Mouse (Mus musculus): ENCODE results near the gene Igfbp6.

The Igfbp6 gene

DNA sequence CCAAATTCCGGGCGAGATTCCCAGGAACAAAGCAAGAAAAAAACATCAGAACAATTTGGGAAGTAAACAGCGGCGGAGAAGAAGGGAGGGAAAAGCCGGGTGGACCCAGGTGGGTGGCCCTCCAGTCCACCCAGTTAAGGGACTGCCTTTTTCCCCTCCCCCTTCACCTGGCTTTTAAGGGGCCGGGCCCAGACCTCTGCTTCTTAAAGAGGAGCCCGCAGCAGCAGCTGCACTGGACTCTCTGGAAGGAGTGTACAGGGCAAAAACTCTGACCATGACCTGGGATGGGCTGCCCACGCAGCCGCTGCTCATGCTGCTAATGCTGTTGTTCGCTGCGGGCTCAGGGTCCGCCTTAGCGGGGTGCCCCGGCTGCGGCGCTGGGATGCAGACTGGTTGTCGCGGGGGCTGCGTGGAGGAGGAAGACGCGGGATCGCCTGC is at the start of gene Igfbp6:
Igfbp6 (plus strand) TSS at position 89 of the 438 bp plus-strand sequence.
- DNase-seq (ENCODE audit: low spot score), result no peak

DNA sequence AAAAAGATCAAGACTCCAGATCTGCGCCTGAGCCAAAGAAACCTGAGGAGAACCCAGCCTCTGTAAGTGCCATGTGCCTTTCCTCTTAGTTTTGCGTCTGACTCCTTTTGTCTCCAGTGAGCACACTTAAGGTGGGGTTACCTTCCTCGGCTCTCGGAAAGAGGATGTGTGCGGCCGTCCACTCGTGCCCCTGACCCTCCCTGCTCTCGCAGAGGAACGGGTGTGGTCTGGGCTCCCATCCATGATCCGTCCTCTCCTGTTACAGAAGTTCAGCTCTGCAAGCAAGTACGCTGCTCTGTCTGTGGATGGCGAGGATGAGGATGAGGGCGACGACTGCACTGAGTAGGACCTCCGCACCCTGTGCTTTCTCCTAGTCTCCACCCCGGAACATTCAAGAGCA is 49.2 kb upstream of the Igfbp6 start:
- no peak for DNase-seq (ENCODE audit: low spot score)

DNA sequence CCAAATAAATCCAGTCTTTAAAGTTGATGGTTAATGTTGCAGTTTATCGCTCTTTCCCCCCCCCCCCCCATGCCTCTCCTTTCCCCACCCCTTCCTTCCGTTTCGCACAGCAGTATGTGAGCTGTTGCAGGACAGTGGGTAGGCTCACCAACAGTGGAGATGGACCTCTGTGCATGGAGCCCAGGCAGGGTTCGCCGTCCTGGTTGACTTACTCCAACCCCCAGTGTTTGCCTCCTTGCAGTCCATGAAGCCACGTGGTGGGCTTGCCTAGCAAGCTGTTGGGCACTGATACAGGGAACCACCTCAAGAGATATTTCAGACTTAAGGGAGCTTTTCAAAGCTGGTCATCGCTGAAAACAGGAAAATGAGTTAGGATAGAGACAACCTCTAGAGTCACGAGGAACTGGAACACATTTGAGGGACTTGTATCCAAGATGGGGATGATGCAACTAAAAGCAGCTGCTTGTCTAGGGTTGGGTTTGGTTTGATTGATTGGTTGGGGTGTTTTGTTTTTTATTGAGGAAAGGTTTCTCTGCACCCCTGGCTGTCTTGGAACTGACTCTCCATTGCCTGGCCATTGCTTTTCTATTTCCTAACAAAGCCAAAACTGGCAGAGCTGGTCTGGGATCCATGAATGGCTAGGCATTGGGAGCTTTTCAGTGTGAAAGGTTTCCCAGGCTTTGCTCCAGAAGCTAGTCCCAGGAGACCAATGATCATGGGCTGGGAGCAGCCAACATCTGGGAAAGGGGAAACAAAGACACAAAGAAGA is 46.8 kb upstream of the Igfbp6 start:
- DNase-seq (ENCODE audit: low spot score), result no peak

DNA sequence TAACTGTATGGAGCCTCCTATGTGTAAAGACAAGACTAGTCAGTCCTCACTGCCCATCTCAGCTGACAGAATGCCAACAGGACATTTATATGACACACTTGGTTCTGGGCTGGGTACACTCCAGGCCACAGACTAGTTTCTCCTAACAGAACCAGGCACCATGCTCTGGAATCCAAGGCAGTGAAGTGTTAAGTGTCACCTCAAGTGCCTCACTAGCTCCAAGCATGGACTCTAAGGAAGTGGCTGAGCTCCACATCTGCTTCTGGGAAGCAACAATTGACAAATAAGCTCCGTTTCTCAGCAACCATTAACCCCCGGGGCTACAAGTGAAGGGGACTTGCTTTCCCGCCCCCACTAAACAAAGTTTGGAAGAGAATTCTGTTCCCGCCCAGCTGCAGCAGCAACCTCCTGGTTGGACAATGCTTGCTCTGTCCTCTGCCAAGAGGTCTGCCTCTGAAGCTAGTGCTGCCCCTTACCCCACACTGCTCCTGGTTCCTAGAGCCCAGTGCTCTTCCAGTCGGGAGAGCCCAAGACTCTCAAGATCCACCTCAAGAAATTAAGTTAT is 46.1 kb upstream of the Igfbp6 start:
- DNase-seq (ENCODE audit: low spot score), result peak; percentile 65

DNA sequence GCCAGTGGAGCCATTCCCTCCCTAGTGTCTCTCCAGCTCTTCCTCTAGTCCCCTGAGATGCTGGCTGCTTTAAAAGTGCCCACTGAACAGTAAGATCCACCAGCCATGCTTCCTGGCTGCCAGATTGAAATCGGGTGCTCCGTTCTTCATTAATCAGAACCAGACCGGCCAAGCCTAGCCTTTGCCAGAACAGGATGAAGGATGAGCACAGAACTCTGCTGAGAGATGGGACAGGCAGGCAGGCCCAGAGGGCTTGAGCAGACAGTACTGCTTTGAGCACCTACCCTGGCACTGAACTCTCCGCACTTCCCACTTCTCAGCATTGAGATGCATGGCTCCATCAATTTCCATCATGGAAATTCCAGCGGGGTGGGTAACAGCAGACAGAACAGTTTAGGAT is 44.9 kb upstream of the Igfbp6 start:
- DNase-seq (ENCODE audit: low spot score), result no peak

DNA sequence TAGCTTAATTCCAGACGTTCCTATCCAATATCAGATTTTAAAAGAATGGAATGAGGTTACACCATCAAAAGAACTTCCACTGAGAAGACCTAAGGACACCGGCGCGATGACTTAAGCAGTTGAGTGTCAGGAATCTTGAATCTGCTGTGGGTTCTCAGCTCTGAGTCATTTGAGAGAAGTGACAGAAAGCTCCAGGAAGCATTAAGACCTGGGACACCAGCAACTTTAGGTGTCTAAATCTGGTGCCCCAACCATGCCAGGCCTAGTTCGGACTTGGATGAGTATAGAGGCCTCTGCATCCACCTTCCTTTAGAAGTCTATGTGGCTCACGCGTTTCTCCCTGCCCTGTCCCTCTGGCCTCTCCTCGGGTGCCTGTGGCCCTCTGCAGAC is 44.4 kb upstream of the Igfbp6 start:
- no peak for DNase-seq (ENCODE audit: low spot score)

DNA sequence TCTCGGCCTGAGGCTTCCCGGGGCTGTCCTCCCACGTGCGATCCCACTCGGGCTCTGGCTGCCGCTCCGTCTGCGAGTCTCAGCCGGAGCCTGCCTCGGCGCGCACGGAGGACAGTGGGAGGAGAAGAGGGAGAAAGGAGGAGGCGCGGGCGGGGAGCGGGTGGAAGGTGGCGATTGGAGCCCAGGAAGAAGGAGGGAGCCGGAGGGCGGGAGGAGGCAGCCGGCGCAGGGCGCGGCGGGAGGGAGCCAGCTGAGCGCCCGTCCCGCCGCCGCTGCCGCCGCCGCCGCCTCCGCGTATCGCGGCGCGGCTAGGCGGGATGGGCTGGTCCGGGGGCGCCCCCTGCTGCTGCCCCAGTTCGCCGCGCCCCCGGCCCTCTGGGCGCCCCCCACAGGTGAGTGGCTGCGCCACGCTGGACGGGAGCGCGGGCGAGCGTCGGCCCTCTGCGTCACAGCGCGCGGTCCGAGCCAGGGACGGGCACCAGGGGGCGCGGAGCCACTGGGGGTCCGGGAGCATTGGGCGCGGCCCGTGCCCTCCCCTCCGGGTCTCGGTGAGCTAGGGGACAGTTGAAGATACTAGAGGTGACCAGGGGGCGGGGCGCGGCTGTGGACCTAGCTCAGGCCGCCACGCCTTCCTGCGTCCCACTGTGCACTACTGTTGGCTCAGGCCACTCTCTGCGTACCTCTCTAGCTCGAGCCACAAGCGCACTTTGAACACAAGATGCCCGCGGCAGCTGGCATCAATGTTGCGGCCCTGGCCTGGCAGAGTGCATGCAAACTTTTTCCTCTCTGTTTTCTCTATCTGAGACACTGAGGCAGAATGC is 43.8 kb upstream of the Igfbp6 start, which contains the start of gene Tns2:
Tns2 (plus strand) TSS at position 253 of the 821 bp plus-strand sequence.
- peak; percentile 83 for DNase-seq (ENCODE audit: low spot score)

DNA sequence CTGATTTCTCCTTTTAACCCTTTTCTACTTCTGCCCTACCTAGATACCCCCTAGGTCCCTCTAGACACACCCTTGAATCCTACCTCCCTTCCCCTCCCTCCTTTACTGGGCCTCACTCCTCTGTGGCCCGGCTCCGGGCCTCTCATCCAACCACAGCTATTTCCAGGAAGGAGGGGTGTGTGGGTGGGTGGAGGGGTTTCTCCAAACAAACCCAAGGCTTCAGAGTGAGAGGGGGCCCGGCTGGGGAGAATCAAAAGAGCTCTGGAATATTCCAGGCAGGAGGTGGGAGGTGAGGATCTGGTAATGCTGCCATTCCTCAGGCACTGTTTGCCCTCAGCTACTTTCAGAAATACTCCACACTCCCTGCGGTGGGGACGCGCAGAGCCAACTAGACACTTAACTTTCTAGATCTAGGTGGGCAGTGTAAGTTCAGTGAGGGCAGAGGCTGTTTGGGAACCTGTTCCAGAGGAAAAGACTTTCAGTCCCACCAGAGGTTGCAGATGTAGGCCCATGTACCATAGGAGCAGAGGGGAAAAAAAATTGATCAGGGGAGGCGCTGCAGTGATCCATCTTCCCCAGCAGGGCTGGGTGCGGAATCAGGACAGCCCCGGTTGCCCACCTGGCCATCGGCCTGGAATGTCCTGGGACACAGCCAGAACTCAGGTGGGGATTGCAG is 43.0 kb upstream of the Igfbp6 start:
- DNase-seq (ENCODE audit: low spot score), result no peak

DNA sequence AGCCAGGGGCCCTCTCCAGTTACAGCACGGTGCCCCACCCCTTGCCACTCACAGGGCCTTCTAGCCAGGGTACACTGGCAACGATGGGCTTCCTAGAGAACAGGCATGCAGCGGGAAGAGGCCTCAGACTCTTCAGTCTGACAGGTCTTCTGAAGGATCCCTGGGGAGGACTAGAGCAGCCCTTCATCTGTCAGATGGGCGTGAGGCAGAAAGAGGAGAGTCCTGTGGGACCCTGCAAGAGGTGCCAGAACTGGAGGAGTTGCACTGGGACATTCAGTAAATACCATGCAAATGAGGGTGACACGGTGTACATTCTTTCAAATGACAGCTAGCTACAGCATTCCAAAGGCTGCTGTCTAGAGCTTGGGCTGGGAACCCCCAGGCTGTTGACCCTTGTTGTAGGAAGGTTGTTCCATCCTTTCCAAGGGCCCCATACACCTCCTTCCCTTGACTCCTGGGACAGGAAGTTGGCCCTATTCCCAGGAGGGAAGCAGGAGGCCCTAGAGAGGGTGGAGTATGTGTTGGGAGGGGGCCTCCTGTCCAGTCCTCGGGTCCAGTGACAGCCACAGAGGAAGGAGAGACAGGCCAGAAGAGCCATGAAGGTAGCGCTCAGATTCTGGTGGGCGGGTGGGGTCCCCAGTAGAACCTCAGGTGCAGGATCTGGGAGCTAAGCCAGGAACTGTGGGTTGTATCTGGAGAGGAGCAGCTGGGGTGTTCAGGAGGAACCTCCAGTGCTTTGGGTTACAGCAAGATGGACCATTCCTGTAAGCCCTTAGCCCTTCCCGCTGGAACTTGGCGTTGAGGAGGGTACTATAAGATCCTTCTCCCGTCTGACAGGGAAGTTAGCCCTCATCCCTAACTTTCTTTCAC is 42.3 kb upstream of the Igfbp6 start:
- DNase-seq (ENCODE audit: low spot score), result no peak

DNA sequence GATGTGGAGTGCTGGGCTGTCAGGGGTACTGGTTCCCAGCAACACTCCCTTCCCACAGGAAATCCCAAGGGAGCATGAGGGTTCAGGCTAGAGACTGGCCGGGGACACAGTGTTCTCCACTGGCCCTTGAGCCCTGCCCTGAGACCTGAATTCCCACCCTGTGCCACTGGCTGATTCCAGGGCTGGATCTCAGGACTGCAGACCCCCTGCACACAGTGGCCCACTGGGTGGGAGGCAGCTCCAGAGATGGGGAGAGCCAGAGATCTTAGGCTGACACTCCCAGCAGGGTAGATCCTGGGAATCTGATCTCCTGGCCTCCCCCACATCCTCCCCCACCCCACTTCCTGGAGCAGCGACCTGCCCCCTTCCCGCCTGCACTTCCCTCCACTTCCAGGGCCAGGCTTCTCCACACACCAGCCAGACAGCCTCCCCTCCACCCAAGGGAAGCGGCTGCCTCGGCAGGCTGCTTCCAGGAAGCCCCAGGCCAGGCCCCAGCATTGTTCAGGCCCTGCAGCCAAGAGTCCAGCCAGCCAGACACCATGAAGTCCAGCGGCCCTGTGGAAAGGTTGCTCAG is 41.5 kb upstream of the Igfbp6 start:
- peak; percentile 57 for DNase-seq (ENCODE audit: low spot score)

DNA sequence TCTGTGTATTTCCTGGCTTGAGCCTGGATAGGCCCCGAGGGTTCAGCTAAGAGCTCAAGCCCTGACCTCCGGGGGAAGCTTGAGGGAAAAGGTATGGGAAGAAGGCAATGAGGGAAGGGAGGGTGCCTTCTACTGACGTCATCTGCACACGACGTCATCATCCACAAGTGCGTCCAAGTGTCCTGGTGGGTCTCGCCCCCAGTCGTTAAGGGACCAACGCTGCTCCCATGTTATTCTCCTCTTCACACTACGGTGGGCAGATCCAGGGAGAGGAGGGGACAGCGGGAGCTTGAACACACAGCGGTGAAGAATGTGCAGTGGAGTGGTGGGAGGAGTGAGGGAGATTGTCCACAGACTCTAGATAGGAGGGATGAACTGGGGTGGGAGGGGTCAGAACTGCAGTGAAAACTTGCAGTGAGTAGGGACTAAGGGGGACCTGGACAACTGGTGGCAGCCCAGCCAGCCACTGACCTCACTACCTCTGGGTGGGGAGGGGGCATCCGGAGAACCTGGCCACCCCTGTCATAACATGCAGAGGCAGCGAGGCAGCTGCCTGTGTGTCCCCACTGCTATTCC is 40.7 kb upstream of the Igfbp6 start:
- DNase-seq (ENCODE audit: low spot score), result peak; percentile 67

DNA sequence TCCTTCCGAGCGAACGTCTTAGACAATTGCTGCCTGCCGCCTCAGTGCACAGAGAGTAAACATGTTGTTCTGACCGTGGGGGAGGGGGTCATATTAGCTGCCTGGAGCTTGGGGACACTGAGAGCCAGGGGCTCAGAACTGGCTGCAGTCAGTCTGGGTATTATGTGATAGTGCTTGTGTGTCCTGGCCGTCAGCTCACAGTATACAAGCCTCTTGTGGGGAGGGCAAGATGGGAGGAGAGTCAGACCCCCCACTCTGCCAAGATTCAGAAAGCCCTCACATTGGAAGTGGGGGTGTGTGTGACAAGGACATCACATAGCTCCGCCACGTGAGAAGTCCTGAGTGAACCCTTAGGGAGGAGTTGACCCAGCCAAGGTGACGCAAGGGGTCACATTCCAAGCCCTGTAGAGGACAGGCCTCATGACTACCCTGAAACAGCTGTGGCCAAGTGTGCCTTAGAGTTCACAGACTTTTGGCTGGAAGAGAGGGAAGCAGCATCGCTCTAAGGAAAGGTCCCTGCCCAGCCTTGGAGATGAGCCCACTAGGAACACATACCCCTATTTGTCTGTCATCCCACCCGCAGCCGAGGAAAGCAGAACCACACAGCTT is 40.1 kb upstream of the Igfbp6 start:
- DNase-seq (ENCODE audit: low spot score), result peak; percentile 83

DNA sequence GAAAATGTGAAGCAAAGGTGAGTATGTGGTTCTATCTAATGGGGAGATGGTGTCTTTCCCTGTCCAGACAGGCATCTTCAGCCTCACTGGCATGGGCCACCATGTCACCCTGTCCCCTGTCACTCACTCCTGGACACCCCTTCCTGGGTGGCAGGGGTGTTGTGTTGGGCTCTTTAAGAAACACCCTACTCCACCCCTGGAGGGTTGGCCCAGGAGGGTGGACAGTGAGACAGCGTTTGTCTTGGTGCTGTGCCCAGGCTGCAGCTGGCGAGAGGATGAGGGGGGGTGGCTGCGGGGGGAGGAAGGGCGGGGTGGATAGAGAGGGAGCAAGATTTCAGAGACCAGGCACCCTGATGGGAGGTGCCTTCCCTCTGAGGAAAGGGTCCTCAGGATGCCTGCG is 38.8 kb upstream of the Igfbp6 start:
- DNase-seq (ENCODE audit: low spot score), result no peak

DNA sequence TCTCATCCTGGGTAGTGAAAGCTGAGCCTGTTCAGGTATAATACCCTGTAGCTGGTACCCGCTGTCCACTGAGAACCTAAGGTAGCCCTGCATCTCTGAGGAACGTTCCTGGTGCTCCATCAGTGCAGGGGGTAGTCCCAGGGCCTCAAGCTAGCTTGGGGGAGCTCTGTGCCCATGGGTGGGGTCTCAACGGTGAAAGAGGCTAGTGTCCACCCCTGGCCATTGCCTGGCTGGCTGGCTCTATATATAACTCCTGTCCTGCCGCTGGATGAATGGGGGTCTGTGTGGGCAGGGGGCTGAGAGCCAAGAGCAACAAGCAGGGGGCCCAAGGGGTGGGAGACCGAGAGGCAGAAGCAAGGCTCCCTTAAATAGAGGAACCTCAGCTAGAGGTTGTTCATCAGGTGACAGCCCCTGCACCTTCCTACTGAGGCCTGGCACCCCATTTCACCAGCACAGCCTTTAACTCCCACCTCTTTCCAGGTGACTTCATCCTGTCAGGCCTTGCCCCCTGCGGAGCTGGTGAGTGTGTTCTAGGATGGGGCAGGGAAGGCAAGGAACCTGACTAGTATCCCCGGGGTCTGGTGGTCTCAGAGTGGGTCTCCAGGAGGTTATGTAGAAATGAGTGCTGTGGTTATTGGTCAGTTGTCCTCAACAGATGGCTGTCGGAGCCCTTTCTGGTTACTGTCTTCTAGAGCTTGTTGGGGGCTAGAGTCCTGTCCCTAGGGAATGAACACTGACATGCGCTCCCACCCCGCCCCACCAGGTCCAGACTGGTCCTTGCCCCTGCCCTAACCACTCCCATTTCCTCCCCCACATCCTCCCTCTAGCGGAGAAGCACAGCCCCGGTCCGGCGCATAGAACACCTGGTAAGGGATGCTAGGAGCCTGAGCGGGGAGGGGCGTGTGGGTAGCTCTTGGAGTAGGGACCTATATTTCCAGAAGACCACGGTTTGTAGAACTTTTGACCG is 38.1 kb upstream of the Igfbp6 start:
- DNase-seq (ENCODE audit: low spot score), result peak; percentile 55

DNA sequence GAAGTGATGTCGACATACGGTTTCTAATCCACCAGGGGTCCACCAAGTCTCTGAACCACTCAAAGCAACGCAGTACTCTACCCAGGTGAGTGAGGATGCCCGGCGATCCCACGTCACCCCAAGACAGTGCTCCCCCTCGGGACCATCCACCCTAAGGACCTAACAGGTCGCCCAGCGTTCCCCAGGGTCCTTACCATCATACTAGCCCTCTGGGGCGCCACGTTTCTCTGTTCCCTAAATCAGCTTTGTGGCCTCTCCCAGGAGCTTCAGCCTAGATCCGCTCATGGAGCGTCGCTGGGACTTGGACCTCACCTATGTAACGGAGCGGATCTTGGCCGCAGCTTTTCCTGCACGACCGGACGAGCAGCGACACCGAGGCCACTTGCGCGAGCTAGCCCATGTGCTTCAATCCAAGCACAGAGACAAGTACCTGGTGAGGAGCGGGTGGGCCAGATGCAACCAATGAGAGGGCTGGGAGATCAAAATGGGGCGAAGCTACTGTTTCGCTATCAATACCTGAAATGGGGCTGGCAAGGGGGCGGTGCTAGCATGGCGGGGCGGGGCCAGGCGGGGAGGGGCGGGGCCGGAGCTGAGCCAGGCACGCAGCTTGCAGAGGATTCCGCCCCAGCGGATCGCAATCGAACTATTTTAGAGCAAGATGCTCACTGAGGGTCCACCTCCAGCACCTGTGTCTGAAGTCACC is 37.3 kb upstream of the Igfbp6 start:
- DNase-seq (ENCODE audit: low spot score), result no peak

DNA sequence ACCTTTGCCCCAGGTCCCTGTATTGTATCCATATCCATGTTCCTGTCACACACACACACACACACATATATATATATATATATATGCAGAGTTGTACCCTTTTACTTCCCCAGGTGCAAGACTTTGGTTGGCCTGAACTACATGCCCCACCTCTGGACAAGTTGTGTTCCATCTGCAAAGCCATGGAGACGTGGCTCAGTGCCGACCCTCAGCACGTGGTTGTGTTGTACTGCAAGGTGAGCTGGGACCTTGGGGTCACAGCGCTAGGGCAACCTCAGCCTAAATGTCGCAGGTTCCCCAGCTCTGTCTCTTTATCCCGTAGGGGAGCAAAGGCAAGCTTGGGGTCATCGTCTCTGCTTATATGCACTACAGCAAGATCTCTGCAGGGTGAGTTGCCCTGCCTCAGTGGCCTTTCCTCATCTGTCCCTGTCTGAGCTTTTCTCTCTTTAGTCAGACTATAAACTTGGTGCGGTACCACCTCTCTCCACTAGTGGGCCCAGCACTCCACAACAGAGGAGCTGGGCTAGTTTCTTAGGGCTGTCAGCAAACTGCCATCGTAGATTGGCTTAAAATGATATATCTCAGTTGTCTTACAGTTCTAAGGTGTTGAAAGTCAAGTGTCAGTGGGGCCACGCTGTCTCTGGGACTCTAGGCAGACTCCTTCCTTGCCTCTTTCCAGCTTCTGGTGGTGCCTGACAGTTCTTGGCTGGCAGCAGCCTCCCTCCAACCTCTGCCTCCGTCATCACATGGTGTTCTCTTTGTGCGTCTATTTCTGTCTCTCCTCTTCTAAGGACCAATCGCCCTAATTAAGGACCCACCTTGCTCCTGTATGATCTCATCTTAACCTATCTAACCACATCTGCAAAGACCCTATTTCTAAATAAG is 36.2 kb upstream of the Igfbp6 start:
- peak; percentile 83 for DNase-seq (ENCODE audit: low spot score)

Data from embryo, embryonic 10 days (tissue).